Comparison of ENCODE assay signal across 8 mouse cellular contexts in genomic region chr11:28692263-28693194, GRCm38 (mm10).
A peak's percentile ranks its signal among the peaks of the same experiment; 100 is the strongest.
DNase-seq lines count a peak whose midpoint lies in the region; ATAC-seq lines count a peak whose summit lies in the region.

No protein-coding gene starts in this region.

- H3K9ac ChIP-seq in forebrain, embryonic 12.5 days: no peak overlapping the region
- H3K9ac ChIP-seq in hindbrain, embryonic 11.5 days (ENCODE audit: low read depth, low read length): no peak overlapping the region
- no peak overlapping the region for H3K9ac ChIP-seq in midbrain, embryonic 12.5 days (replicated peaks)

- H3K4me3 ChIP-seq in forebrain, embryonic 12.5 days (replicated peaks): no peak overlapping the region
- no peak overlapping the region for H3K4me3 ChIP-seq in hindbrain, embryonic 11.5 days (ENCODE audit: low read depth, low read length)
- no peak overlapping the region for H3K4me3 ChIP-seq in midbrain, embryonic 12.5 days

- H3K27ac ChIP-seq in forebrain, embryonic 12.5 days: peak overlapping the region; percentile 53; the same call in 1 of the 2 replicates
- H3K27ac ChIP-seq in hindbrain, embryonic 11.5 days (ENCODE audit: low read depth, low read length): peak overlapping the region; percentile 17; the same call in 1 of the 2 replicates
- no peak overlapping the region for H3K27ac ChIP-seq in midbrain, embryonic 12.5 days (replicated peaks)

- no peaks in the 10 kb centered on the region for H3K9me3 ChIP-seq in forebrain, embryonic 12.5 days
- H3K9me3 ChIP-seq in hindbrain, embryonic 11.5 days (ENCODE audit: control insufficient read depth, low read length): no peaks in the 10 kb centered on the region
- H3K9me3 ChIP-seq in midbrain, embryonic 12.5 days: no peaks in the 10 kb centered on the region

- peaks cover 5% of the 10 kb centered on the region; the same call in 1 of the 2 replicates for H3K4me1 ChIP-seq in forebrain, embryonic 12.5 days
- no peaks in the 10 kb centered on the region for H3K4me1 ChIP-seq in hindbrain, embryonic 11.5 days (replicated peaks; ENCODE audit: control insufficient read depth, insufficient read depth, low read length)
- peaks cover 6% of the 10 kb centered on the region for H3K4me1 ChIP-seq in midbrain, embryonic 12.5 days

- H3K4me2 ChIP-seq in forebrain, embryonic 12.5 days: no peak overlapping the region
- H3K4me2 ChIP-seq in hindbrain, embryonic 11.5 days (replicated peaks; ENCODE audit: low read depth, low read length): no peak overlapping the region
- H3K4me2 ChIP-seq in midbrain, embryonic 12.5 days (replicated peaks): no peak overlapping the region

- H3K27me3 ChIP-seq in forebrain, embryonic 12.5 days: no peaks in the 10 kb centered on the region
- H3K27me3 ChIP-seq in hindbrain, embryonic 11.5 days (ENCODE audit: control insufficient read depth, insufficient read depth, low read length): no peaks in the 10 kb centered on the region
- H3K27me3 ChIP-seq in midbrain, embryonic 12.5 days: no peaks in the 10 kb centered on the region

- no peaks in the 10 kb centered on the region for H3K36me3 ChIP-seq in forebrain, embryonic 12.5 days (replicated peaks)
- no peaks in the 10 kb centered on the region for H3K36me3 ChIP-seq in hindbrain, embryonic 11.5 days (ENCODE audit: control insufficient read depth, insufficient read depth, low read length)
- H3K36me3 ChIP-seq in midbrain, embryonic 12.5 days: no peaks in the 10 kb centered on the region

- DNase-seq in cerebellum, postnatal 36 days: peak; percentile 2 to 5
- no peak for DNase-seq in cerebellum, adult 9-10 months
- DNase-seq in 3T3-L1 (ENCODE audit: low read depth, low spot score): peak; percentile 21
- peak; percentile 45 for DNase-seq in hindbrain, embryonic 11.5 days (ENCODE audit: low spot score)
- DNase-seq in ovary, postnatal 14 days (ENCODE audit: low spot score): no peak
- DNase-seq in urinary bladder, postnatal 14 days (ENCODE audit: low spot score): no peak

- ATAC-seq in forebrain, embryonic 12.5 days (ENCODE audit: low FRiP score): peak; percentile 78; the same call in 1 of the 2 replicates
- ATAC-seq in hindbrain, embryonic 11.5 days (ENCODE audit: low FRiP score): peak; percentile 59; the same call in 1 of the 2 replicates
- ATAC-seq in midbrain, embryonic 12.5 days (ENCODE audit: low FRiP score, low read depth): peak; percentile 44; the same call in 1 of the 2 replicates

- WGBS in forebrain, embryonic 12.5 days: 44% methylated on average over 3 of the region's 3 CpGs
- 35% methylated on average over 3 of the region's 3 CpGs for WGBS in hindbrain, embryonic 11.5 days
- 46% methylated on average over 3 of the region's 3 CpGs for WGBS in midbrain, embryonic 12.5 days

Comparison
In these comparisons a context has a peak if more than half of its experiments do, and no peak if none do; other contexts are left out.
1. DNase-seq: peak in cerebellum, postnatal 36 days (2 of 2), 3T3-L1 (single experiment) and hindbrain, embryonic 11.5 days (single experiment); none in cerebellum, adult 9-10 months (single experiment), ovary, postnatal 14 days (single experiment) and urinary bladder, postnatal 14 days (single experiment).
2. Peak in every context shown above with its lines, with median percentiles within 50 percentile points of each other: ATAC-seq.